Mouse (Mus musculus): Measurements from ENCODE around the gene Thyn1. TPM values are rescaled to one million over a fixed set of nuclear protein-coding genes. Genes with fewer than 3 reads are reported as not detected.

Gene Thyn1
- polyA plus RNA-seq, 1 experiment from 2014 or later: 149 TPM

DNA sequence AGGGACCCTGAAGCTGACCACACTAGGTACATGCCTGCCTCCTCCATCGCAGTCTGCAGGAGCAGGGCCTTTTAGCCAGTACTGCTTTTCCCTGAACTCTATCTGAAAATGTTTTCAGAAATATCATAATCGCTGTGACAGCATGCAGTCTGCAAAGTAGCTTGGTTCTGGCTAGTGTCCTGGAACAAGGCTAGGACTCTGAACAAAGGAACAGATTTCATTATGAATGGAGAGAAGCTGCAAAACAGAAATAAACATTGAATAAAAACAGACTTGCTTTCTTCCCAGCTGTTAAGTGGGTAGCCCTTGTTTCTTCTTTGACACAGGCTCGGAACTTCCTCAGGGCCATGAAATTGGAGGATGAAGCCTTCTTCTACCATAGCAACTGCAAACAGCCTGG is 5.7 kb downstream of the Thyn1 start:
- Histone ChIP-seq H3K4me3 (no peak overlapping the region), H3K9me3 (no peaks in the 10 kb centered on the region), H3K4me2 (replicated peaks) (no peak overlapping the region), H3K9ac (replicated peaks) (no peak overlapping the region), H3K36me3 (peaks cover 53% of the 10 kb centered on the region), H3K4me1 (peaks cover 27% of the 10 kb centered on the region), H3K27ac (replicated peaks) (peak overlapping the region; percentile 78), H3K27me3 (no peaks in the 10 kb centered on the region)
- ATAC-seq (replicated peaks): no peak
- 76% methylated on average over 3 of the region's 3 CpGs for WGBS

DNA sequence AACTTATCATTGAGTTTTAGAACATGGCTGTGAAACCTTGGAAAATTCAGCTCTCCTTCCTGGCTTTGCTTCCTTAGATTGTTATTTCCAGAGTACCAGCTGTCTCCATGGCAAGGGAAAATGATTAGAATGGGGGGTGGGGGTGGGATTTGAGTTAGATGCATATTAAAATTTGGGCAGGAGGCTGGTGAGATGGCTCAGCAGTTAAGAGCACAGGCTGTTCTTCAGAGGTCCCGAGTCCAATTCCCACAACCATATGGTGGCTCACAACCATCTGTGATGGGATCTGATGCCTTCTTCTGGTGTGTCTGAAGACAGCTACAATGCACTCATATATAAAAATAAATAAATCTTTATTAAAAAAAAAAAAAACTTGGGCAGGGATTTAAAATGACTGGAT is 6.4 kb downstream of the Thyn1 start:
- H3K4me3 ChIP-seq: no peak overlapping the region
- no peak overlapping the region for H3K4me2 ChIP-seq (replicated peaks)
- WGBS: 71% methylated on average over 1 of the region's 1 CpGs
- H3K4me1 ChIP-seq: peaks cover 20% of the 10 kb centered on the region
- H3K9ac ChIP-seq (replicated peaks): no peak overlapping the region
- H3K36me3 ChIP-seq: peaks cover 58% of the 10 kb centered on the region
- ATAC-seq (replicated peaks): peak; percentile 74
- no peaks in the 10 kb centered on the region for H3K9me3 ChIP-seq
- H3K27ac ChIP-seq (replicated peaks): peak overlapping the region; percentile 78
- H3K27me3 ChIP-seq: no peaks in the 10 kb centered on the region

DNA sequence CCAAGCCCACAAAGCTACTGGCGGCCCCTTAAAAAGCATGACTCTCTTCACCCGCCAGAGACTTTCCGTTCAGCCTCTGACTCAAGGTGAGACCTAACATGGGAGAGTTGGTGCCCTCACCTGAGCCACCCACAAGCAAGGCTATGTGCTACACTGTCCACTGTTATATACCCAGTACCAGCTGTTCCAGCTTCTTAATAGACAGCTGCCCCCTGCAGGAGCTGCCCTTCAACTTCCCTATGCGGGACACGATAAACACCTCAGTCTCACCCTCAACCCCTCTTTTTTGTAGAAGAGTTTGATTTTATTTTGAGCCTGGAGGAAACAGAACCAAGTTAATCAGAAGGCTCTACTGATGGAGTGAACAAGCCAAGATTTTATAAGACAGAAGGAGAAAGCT is 7.4 kb downstream of the Thyn1 start:
- peak overlapping the region; percentile 78 for H3K27ac ChIP-seq (replicated peaks)
- H3K9me3 ChIP-seq: no peaks in the 10 kb centered on the region
- no peak overlapping the region for H3K9ac ChIP-seq (replicated peaks)
- no peak overlapping the region for H3K4me2 ChIP-seq (replicated peaks)
- no peaks in the 10 kb centered on the region for H3K27me3 ChIP-seq
- WGBS: 93% methylated on average over 5 of the region's 5 CpGs
- ATAC-seq (replicated peaks): no peak
- H3K4me1 ChIP-seq: peaks cover 10% of the 10 kb centered on the region
- no peak overlapping the region for H3K4me3 ChIP-seq
- peaks cover 66% of the 10 kb centered on the region for H3K36me3 ChIP-seq

DNA sequence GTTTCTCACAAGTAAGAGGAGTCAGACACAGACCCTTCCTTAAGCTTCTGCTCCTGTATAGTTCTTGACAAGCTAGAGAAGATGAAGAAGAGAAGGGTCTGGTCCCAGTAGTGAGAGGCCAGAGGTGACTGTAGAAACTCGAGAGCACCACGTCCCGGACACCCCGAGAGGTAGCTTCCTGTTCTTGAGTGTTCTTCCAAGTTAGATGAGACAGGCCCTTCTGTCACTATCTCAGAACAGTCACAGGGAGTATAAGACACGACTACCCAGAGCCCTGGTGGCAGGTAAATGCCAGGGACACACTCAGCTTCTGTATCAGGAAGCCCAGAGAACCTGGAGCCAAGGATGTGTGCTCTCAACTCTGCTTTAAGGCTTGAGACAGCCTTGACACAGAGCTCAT is 9.7 kb downstream of the Thyn1 start:
- ATAC-seq (replicated peaks): no peak
- H3K36me3 ChIP-seq: peaks cover 90% of the 10 kb centered on the region
- H3K4me2 ChIP-seq (replicated peaks): no peak overlapping the region
- no peaks in the 10 kb centered on the region for H3K9me3 ChIP-seq
- H3K4me3 ChIP-seq: no peak overlapping the region
- peaks cover 10% of the 10 kb centered on the region for H3K4me1 ChIP-seq
- WGBS: 86% methylated on average over 5 of the region's 5 CpGs
- H3K27me3 ChIP-seq: no peaks in the 10 kb centered on the region
- H3K27ac ChIP-seq (replicated peaks): no peak overlapping the region
- no peak overlapping the region for H3K9ac ChIP-seq (replicated peaks)

DNA sequence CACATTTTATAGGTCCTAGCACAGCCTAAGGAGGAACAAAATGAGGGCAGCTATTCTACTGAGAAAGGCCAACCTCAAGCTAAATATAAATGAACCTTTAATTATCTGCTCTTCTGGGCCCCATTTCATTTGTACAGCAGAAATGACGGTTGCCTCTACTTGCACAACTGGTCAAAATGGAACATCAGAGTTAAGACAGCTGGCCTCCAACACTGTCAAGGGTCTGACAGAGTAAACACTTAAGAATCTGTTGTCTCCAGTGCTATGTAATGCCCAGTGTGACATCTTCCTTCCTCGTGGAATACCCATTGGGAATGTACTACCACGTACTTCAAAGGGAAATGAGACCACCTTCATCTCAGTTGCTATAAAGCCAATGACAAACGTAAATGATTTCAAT is 12.1 kb downstream of the Thyn1 start:
- H3K4me1 ChIP-seq: no peaks in the 10 kb centered on the region; the same call in 1 of the 2 replicates
- no peak overlapping the region for H3K9ac ChIP-seq (replicated peaks)
- H3K27ac ChIP-seq (replicated peaks): no peak overlapping the region
- H3K9me3 ChIP-seq: no peaks in the 10 kb centered on the region
- H3K36me3 ChIP-seq: peaks cover 95% of the 10 kb centered on the region
- 94% methylated on average over 4 of the region's 4 CpGs for WGBS
- no peak for ATAC-seq (replicated peaks)
- no peaks in the 10 kb centered on the region for H3K27me3 ChIP-seq
- no peak overlapping the region for H3K4me2 ChIP-seq (replicated peaks)
- no peak overlapping the region for H3K4me3 ChIP-seq

DNA sequence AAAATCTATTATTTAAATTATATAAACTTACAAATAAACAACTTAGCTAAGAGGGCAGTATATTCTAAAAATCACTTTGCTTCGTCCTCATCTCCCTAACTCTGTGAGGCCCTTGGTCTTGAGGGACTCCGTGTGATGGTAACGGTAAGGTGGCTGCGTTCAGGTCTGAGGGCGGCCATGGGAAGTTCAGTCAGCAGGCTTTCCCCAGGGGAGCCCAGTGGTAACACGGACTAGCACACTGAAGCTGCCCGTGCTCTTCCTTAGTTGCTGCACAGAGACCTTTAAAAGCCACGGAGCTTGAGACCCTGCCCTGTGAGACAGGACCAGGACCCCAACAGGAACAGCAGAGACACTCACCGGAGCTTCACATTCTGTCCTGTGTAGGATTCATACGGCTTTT is 19.5 kb downstream of the Thyn1 start:
- Histone ChIP-seq H3K4me2 (replicated peaks) (no peak overlapping the region), H3K27ac (replicated peaks) (no peak overlapping the region), H3K27me3 (no peaks in the 10 kb centered on the region), H3K9me3 (no peaks in the 10 kb centered on the region), H3K9ac (replicated peaks) (no peak overlapping the region), H3K36me3 (peaks cover 52% of the 10 kb centered on the region), H3K4me3 (no peak overlapping the region), H3K4me1 (no peaks in the 10 kb centered on the region)
- WGBS: 95% methylated on average over 10 of the region's 10 CpGs
- ATAC-seq (replicated peaks): no peak

DNA sequence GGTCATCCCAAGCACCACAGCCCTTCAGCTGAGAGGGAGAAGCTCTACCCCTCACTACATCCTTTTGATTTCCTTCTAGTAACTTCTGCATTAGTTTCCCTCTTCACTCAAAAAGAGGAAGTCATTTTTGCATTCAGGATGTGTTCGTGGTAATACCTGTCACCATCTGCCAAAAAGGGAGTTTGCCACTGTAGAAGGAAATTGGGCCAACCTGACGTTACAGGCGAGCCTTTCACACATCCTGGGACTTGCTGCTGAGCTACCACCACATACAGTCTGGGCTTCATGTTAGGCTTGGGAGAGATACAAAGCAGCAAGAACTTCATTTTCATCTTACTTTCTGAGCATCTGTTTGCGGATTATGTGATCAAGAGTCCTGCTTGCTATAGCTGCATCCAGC is 24.2 kb downstream of the Thyn1 start:
- no peak overlapping the region for H3K27ac ChIP-seq (replicated peaks)
- H3K9me3 ChIP-seq: no peaks in the 10 kb centered on the region
- WGBS: 88% methylated on average over 4 of the region's 4 CpGs
- H3K9ac ChIP-seq (replicated peaks): no peak overlapping the region
- peaks cover 9% of the 10 kb centered on the region; the same call in 1 of the 2 replicates for H3K36me3 ChIP-seq
- ATAC-seq (replicated peaks): no peak
- H3K4me2 ChIP-seq (replicated peaks): no peak overlapping the region
- H3K27me3 ChIP-seq: no peaks in the 10 kb centered on the region
- H3K4me3 ChIP-seq: no peak overlapping the region
- H3K4me1 ChIP-seq: peaks cover 37% of the 10 kb centered on the region

DNA sequence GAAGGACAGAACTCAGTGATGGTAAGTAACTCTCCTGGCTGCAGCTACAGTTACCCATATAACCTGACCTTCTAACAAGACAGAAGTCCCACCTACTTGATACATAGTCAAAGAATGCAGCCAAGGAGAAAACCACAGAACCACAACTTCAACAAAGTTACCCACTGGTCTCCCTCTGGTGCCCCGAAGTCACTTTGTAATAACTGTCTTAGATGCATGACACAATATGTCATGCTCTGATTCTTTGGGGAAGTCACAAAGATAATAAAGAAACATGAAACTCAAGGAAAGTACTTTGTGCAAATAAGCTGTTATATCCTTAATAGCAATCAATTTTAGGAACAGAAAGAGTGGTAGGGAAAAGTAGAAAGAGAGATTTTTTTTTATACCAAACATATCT is 27.2 kb downstream of the Thyn1 start:
- Histone ChIP-seq H3K27me3 (no peaks in the 10 kb centered on the region), H3K9me3 (no peaks in the 10 kb centered on the region), H3K4me3 (0 out of 2 replicates have a peak overlapping the region, but pooled peaks have one; percentile 1), H3K27ac (replicated peaks) (no peak overlapping the region), H3K9ac (replicated peaks) (no peak overlapping the region), H3K4me2 (replicated peaks) (peak overlapping the region; percentile 83), H3K4me1 (peaks cover 50% of the 10 kb centered on the region), H3K36me3 (no peaks in the 10 kb centered on the region)
- ATAC-seq (replicated peaks): no peak
- 97% methylated on average over 1 of the region's 1 CpGs for WGBS

DNA sequence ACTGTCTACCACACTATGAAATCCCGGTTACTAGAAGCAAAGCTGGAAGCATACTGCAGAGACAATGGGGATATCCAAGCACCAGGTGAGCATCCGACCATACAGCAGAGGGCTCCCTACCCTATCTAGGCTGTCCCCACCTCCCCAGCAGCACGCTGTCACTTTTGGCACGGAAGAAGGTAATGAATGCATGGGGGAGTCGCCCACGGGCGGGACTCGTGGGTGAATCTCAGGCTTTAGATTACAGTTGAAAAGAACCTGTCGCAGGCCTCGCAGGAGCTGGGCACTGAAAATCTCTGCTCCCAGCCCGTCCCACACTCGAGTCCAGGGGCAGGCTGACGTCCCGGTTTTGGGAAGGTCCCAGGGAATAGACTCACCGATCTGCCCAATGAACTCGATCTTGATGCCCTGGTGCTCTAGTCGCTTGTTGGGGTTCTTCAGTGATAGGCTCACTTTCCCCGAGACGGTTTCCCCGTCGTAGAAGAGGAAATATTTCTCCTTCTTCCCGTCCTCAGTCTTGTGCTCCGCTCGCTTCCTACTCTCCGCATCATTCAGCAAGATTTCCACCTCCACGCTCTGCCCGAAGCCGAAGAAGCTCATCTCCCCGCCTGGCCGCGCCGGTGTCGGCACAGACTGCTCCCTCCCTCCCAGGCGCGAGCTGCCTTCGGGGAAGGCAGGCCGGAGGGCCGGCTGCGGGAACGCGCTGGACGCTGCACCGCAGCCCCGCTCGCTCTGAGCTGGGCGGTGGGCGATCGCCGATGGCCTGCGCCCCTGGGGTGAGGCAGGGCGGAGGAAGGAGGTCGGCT is 29.7 kb downstream of the Thyn1 start:
- Histone ChIP-seq H3K27me3 (no peaks in the 10 kb centered on the region), H3K9me3 (no peaks in the 10 kb centered on the region), H3K27ac (replicated peaks) (peak overlapping the region; percentile 96), H3K4me1 (peaks cover 63% of the 10 kb centered on the region), H3K9ac (replicated peaks) (peak overlapping the region; percentile 99), H3K4me2 (replicated peaks) (peak overlapping the region; percentile 83), H3K36me3 (no peaks in the 10 kb centered on the region), H3K4me3 (peak overlapping the region; percentile 100)
- ATAC-seq (replicated peaks): peak; percentile 41
- WGBS: under 1% methylated on average over 50 of the region's 52 CpGs

DNA sequence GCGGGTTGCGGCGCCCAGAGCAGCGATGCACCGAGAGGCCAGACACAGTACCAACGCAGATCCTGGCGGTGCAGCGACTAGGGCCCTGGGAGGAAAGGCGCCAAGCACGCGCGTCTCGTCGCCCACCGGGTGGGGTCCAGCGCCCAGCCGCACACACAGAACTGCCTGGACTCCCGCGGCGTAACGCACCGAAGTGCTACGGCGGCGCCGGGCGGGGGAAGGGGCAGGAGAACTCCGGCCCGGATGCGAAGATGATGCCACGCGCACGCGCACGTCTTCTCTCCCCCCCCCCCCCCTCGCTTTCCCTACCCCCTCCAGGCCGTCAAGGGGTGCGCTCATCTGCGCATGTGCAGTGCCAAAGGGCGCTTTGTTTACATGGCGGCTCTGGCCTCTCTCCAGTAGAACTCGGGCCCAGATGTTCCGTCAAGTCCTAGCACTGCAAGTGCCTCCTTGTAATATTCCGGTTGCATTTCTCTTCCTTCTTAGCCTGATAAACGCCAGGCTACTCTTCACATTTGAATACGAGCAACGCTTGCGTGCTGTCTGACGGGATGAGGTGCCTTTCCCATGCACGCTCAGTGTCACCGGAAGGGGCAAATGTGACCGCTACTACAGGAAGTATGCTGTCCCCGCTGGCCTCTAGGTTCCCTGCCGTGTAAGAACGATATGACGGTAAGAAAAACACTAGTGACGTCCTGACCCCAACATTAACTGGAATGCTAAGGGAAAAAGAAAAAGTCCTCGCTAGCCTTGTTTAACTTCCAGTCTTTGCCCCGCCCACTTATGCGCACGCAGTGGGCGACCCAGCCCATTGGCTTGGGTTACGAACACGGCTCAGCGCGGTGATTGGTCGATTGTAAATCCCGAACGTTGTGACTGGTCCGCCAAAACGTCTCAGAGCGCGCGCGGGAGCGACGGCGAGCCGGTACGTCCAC is 30.6 kb downstream of the Thyn1 start, which contains the start of the genes Vps26b and Ncapd3:
Gene Vps26b (minus strand): TSS at position 238 of the 935 bp plus-strand sequence.
Gene Ncapd3 (plus strand): TSS at position 348 of the 935 bp plus-strand sequence.
- Histone ChIP-seq H3K27me3 (no peaks in the 10 kb centered on the region), H3K9ac (replicated peaks) (peak within 1 kb of the TSS; percentile 99), H3K9me3 (no peaks in the 10 kb centered on the region), H3K27ac (replicated peaks) (peak within 1 kb of the TSS; percentile 96), H3K4me3 (peak within 1 kb of the TSS; percentile 100), H3K36me3 (no peaks in the 10 kb centered on the region), H3K4me2 (replicated peaks) (peak within 1 kb of the TSS; percentile 83), H3K4me1 (peaks cover 56% of the 10 kb centered on the region)
- WGBS: under 1% methylated on average over 74 of the region's 80 CpGs
- peak; percentile 95 for ATAC-seq (replicated peaks)

DNA sequence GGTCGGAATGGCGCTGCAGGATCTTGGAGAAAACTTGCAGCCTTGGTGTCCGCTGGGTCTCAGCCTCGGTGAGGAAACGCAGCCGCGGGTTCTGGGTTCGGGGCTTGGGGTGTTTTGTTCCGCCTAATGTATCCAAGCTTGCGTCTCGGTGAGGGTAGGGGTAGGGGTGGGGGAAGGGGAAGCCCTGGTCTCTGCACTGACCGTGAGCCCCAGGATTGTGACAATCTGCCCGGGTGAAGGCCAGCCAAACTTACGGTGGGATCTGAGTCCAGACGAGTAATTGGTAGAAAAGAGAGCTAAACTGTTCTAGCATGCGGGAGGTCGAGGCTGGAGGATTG is 31.2 kb downstream of the Thyn1 start:
- no peaks in the 10 kb centered on the region for H3K36me3 ChIP-seq
- no peaks in the 10 kb centered on the region for H3K27me3 ChIP-seq
- H3K4me2 ChIP-seq (replicated peaks): peak overlapping the region; percentile 73
- peak overlapping the region; percentile 56 for H3K9ac ChIP-seq (replicated peaks)
- no peaks in the 10 kb centered on the region for H3K9me3 ChIP-seq
- peak overlapping the region; percentile 96 for H3K27ac ChIP-seq (replicated peaks)
- H3K4me1 ChIP-seq: peaks cover 55% of the 10 kb centered on the region
- ATAC-seq (replicated peaks): no peak; the same call in 1 of the 2 replicates
- peak overlapping the region; percentile 100 for H3K4me3 ChIP-seq
- WGBS: 0% methylated on average over 17 of the region's 17 CpGs

DNA sequence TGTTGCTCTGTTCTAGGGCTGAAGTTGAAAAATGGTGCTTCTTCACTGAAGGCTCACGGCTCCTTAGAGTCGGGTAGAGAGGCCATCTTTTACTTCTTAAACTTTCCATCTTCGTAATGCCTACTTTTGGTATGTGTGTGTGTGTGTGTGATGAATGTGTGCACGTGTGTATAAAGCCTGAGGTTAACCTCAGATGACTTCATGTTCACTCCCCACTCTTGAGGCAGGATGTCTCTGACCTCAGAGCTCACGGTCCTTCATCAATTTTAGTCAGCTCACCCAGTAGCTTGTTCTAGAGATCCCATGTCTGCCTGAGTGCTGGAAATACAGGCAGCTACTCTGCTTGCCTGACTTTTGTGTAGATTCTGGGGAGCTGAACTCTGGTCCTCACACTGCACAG is 44.4 kb downstream of the Thyn1 start:
- no peak for ATAC-seq (replicated peaks)
- no peak overlapping the region for H3K27ac ChIP-seq (replicated peaks)
- peaks cover 73% of the 10 kb centered on the region for H3K36me3 ChIP-seq
- H3K9me3 ChIP-seq: no peaks in the 10 kb centered on the region
- no peaks in the 10 kb centered on the region for H3K27me3 ChIP-seq
- H3K9ac ChIP-seq (replicated peaks): no peak overlapping the region
- H3K4me2 ChIP-seq (replicated peaks): no peak overlapping the region
- H3K4me3 ChIP-seq: no peak overlapping the region
- 93% methylated on average over 5 of the region's 5 CpGs for WGBS
- H3K4me1 ChIP-seq: no peaks in the 10 kb centered on the region
